Mouse (Mus musculus) skeletal muscle tissue, postnatal 0 days (tissue): ENCODE results near the gene Acat1. TPM values are rescaled to one million over a fixed set of nuclear protein-coding genes. Genes with fewer than 3 reads are reported as not detected.

Source experiments
- polyA plus RNA-seq: library from polyadenylated mRNA; unstranded; fragments of >200 nt; fragmentation: Nextera tagmentation; extraction: Ambion mirVana; gene quantifications from 2 replicates; pipeline ENCODE4 v1.2.1, GENCODE M21; 2015

The Acat1 gene
- 198 and 215 TPM in 2 replicates for polyA plus RNA-seq

DNA sequence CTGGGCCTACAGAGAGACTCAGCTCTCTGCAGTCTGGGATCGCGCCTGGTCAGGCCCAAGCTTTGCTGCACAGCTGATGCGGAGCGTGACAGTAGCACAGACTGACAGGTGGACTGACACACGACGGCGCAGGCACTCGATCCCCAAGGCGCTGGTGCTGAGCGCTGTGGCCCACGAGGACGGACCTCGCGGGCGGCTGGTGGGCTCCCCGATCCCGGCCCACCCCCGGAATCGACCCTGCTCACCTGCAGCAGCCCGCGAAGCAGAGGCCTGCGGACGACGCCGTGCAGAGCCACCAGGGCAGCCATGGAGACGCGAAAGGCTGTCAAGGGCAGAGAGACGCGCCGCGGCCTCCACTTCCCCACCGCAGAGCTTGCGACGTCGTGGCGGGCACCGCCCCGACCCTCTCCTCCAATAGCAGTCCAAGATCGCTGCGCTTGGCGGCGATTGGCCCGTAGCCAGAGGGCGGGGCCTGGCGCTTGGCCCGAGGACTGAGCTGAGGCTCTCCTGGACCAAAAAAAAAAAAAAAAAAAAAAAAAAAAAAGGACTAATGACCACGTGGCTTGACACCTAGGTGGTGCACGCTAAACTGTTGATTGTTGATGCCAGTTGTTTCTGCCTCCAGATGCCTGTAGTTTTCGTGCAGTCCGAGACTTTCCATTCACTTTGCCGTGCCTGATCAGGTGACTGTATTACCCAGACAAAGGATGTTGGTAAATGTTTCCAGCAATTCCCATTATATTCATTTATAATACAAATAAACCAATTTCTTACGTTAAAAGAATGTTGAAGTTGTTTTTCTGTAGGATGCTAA is at the start of gene Acat1:
TSS of gene Acat1 (minus strand) at position 415 of the 814 bp plus-strand sequence.

DNA sequence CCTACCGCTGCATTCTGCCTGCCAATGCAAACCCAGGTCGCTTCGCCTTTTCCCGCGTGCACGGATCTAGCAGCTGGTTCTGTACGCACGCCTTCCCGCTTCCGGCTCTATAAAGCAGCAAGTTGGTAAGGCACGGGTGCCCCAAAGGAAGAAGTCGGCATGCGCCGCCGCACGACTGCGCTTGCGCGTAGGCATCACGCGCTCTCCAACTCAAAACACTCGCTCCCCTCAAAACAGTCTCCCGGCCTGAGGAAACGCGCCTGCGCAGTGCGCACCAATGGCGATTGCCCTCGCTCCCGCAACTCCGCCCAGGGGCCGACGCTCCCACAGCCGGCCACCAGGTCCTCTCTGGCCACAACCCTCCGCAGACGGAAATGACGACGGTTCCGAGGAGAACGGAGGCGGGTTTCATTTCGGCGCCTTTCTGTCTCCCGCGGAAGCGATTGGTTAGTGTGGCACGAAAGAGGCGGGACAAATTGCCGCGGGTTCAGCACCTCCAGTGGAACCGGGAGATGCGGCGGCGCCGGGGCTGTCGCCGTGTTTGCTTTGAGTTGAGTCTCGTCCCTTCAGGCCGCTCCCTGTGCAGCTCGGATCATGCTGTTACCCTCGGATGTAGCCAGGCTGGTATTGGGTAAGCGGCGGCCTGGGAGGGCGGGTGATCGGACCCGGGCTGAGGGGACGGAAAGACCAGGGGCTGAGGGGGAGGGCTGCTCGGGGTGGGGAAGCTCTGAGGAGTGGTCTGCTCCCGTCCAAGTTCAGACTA is 73.4 kb downstream of the Acat1 start, which contains the start of the genes Atm and Npat:
TSS of gene Atm (minus strand) at position 183 of the 763 bp plus-strand sequence.
TSS of gene Npat (plus strand) at position 490 of the 763 bp plus-strand sequence.

Other genes with a start within 250 kb of the Acat1 start
- gene Kdelc2, start 226.4 kb downstream of the Acat1 start, polyA plus RNA-seq: 19.1 and 19.9 TPM in 2 replicates
- 0.71 and 0.99 TPM in 2 replicates for gene 4930550C14Rik, start 208.1 kb downstream of the Acat1 start, polyA plus RNA-seq
- gene Atm, start 73.6 kb downstream of the Acat1 start, polyA plus RNA-seq: 3.4 TPM in 2 replicates
- 5.1 and 5.2 TPM in 2 replicates for gene Npat, start 73.3 kb downstream of the Acat1 start, polyA plus RNA-seq
- 26.8 and 26.9 TPM in 2 replicates for gene Cul5, start 59.6 kb upstream of the Acat1 start, polyA plus RNA-seq
- gene Rab39, start 95.8 kb upstream of the Acat1 start, polyA plus RNA-seq: 0.15 TPM in 2 replicates
- gene Slc35f2, start 161.2 kb upstream of the Acat1 start, polyA plus RNA-seq: 0.12 TPM in 1 of 2 replicates, not detected in the other
- gene Sln, start 239.8 kb upstream of the Acat1 start, polyA plus RNA-seq: 1,790 and 2,883 TPM in 2 replicates